Mouse (Mus musculus): ENCODE data around the gene Pgghg. TPM values are rescaled to one million over a fixed set of nuclear protein-coding genes. Genes with fewer than 3 reads are reported as not detected.

Pgghg gene
- polyA plus RNA-seq, 1 experiment = 8.0 TPM

DNA sequence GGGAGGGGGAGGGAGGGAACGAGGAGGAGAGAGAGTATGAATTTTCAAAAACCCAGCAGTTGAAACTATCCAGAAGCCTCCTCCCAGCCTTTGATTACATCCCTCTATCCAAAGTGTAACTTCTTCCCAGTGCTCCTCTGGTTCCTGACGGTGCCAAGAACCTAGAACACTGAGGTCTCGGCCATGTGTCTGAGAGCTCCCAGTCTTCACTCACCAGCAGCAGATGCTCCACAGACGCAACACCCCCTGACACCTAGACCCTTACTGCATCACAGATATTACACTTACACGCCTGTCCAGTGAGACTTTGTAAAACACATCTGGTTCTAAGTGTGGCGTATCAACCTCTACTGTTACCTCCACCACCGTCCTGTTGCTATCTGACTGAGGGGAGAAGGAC lies 11.2 kb downstream of the Pgghg start:
- no peak for TF ChIP-seq POLR2A (IDR thresholded peaks at IDR 0.05; ENCODE audit: extremely low read depth, insufficient read depth, low read length)
- no peak for TF ChIP-seq CTCF (IDR thresholded peaks at IDR 0.05; ENCODE audit: extremely low read depth, insufficient read depth, low read length)
- H3K4me1 ChIP-seq (ENCODE audit: control insufficient read depth, insufficient read depth, low read length) = no peaks in the 10 kb centered on the region; the same call in 1 of the 2 replicates
- H3K27ac ChIP-seq (ENCODE audit: insufficient read depth, low read length) = no peak overlapping the region
- no peak overlapping the region for H3K4me3 ChIP-seq (ENCODE audit: insufficient read depth, low read length)

DNA sequence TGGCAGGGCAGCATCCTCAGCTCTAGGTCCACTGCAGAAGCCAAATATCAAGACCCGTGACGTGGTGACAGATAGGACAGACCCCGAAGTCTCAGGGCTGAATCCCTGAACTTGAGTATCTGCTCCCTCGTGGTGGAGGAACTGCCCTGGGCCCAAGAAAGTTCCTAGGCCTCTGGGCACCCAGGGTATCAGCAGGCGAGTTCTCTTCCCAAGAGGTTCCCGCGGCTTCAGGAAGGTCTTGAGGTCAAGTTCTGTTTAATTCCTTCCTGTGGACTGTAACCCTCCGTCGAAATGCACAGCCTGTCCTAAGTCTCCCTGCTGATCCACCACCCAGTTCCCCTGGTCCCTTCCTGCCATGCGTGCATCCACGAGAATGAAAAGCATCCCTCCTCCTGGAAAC lies 11.9 kb downstream of the Pgghg start:
- TF ChIP-seq CTCF (IDR thresholded peaks at IDR 0.05; ENCODE audit: extremely low read depth, insufficient read depth, low read length) (no peak), POLR2A (IDR thresholded peaks at IDR 0.05; ENCODE audit: extremely low read depth, insufficient read depth, low read length) (no peak)
- H3K4me3 ChIP-seq (ENCODE audit: insufficient read depth, low read length) = no peak overlapping the region
- H3K27ac ChIP-seq (ENCODE audit: insufficient read depth, low read length) = no peak overlapping the region
- no peaks in the 10 kb centered on the region; the same call in 1 of the 2 replicates for H3K4me1 ChIP-seq (ENCODE audit: control insufficient read depth, insufficient read depth, low read length)

DNA sequence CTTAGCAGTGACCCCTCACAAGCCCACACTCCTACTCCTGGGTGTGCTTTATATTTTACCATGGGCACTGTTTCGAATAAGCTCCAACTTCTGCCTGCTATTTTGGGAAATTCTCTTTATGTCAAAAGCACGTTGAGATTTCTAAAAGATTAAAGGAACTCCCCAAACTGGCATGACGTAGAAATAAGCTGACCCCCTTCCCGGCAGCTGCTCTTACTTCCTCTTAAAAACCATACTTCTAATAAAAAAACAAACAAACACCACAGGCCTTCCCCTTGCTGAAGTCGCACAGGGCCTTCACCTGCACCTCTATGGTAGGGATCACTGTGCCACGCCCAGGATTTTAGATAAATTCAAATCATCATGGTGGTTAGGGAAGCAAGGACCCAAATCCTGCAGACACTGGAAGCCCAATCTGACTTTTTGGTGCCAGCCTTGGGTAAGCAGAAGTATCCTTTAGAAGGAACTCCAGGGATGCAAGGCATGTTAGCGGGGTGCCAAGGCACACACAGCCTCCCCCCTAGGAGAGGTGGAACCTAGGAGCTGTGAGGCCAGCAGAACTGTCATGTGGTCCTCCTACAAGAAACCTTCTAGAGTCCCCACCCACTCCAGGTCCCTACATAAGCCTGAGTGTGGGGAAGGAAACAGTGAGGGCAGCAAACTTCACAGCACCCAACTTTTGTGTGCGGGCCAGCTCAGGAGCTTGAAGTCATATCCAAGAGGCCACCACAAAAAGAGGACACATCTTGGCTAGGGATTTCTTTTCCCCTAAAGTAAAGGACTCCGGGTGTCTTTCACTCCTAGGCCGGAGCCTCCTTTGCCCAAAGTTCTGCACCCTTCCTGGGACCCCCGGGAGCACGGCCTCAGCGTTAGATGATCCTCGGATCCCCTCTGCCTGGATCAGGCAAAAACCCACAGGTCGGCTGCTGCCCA lies 12.9 kb downstream of the Pgghg start:
- Histone ChIP-seq H3K4me3 (ENCODE audit: insufficient read depth, low read length) (no peak overlapping the region), H3K27ac (ENCODE audit: insufficient read depth, low read length) (no peak overlapping the region), H3K4me1 (ENCODE audit: control insufficient read depth, insufficient read depth, low read length) (no peaks in the 10 kb centered on the region; the same call in 1 of the 2 replicates)
- no peak for TF ChIP-seq CTCF (IDR thresholded peaks at IDR 0.05; ENCODE audit: extremely low read depth, insufficient read depth, low read length)
- TF ChIP-seq POLR2A (IDR thresholded peaks at IDR 0.05; ENCODE audit: extremely low read depth, insufficient read depth, low read length) = no peak

DNA sequence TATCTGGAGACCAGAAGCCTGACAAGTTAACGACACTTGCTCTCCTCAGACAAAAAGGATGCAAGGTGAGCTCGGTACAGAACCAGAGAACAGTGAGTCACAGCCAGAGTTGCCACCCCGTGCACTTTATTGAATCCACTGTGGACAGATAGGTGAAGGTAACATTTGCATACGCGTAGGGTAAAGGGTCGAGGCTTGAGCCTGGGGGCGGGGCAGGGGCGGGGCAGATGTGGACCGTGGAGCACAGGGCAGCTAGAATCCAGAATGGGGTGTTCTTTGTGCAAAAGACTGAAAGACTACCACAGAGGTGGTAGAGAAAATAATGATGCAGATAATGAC lies 13.5 kb downstream of the Pgghg start:
- Histone ChIP-seq H3K27ac (ENCODE audit: insufficient read depth, low read length) (no peak overlapping the region), H3K4me1 (ENCODE audit: control insufficient read depth, insufficient read depth, low read length) (no peaks in the 10 kb centered on the region; the same call in 1 of the 2 replicates), H3K4me3 (ENCODE audit: insufficient read depth, low read length) (no peak overlapping the region)
- no peak for TF ChIP-seq CTCF (IDR thresholded peaks at IDR 0.05; ENCODE audit: extremely low read depth, insufficient read depth, low read length)
- TF ChIP-seq POLR2A (IDR thresholded peaks at IDR 0.05; ENCODE audit: extremely low read depth, insufficient read depth, low read length) = no peak

DNA sequence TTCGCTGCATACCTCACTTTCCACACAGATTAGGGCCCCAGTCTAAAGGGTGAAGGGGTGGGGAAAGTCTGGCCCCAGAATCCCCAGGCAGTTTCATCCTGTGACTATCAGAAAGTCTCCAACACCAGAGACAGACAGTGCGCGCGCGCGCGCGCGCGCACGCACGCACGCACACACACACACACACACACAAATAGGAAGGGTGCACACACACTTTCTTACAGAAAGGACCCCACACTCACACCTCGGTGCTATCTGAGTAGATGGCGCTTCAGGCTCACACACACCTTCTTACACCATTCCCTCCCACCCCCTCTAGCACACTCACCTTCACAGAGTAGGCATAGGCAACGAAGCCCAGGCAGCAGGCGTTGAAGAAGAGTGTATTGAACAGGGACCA lies 14.2 kb downstream of the Pgghg start:
- H3K4me1 ChIP-seq (ENCODE audit: control insufficient read depth, insufficient read depth, low read length) = no peaks in the 10 kb centered on the region; the same call in 1 of the 2 replicates
- H3K4me3 ChIP-seq (ENCODE audit: insufficient read depth, low read length) = peak overlapping the region; percentile 33

DNA sequence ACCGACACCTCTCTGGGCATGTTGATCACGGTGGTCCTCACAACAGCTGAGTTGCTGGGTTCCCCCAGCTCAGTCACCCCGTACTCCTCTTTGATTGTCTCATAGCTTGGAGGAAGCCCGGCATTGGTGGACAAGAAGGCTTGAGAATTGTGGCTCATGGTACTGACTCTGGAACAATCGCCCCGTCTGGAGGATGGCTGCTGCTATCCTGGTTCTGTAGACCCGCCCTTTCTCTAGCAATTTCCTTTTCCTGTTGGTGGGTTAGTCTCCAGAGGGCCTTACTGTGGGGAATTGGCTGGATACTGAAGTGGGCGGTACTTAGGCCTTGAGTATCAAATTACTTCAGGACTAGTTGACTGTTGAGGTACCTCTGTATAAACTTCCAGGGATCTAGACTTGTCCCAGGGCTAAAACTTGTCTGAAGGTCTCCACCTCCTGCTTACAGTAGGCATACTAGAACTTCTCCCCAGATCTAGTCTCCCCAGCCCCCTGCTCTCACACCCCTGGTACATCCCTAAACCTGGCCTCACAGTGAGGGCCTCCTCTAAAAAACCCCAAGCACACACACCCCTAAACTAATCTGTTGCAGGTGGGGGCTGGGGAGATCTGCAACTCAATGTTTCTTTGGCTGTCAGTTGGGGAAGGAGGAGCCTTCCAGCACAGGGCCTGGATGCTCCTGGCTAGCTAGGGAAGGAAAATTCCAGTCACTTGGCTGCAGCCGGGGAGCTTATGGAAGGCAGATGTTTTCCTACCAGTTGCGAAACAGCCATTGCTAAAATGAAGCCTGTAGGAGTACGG lies 14.8 kb downstream of the Pgghg start, which contains the start of the genes Gm45717 and Ifitm2:
TSS of gene Gm45717 (minus strand) at position 180 of the 798 bp plus-strand sequence.
TSS of gene Ifitm2 (minus strand) at position 230 of the 798 bp plus-strand sequence.
- Histone ChIP-seq H3K4me1 (ENCODE audit: control insufficient read depth, insufficient read depth, low read length) (no peaks in the 10 kb centered on the region; the same call in 1 of the 2 replicates), H3K4me3 (ENCODE audit: insufficient read depth, low read length) (peak within 1 kb of the TSS; percentile 33), H3K27ac (ENCODE audit: insufficient read depth, low read length) (peak within 1 kb of the TSS; percentile 25; the same call in 1 of the 2 replicates)
- 0 out of 2 replicates have a peak, but pooled peaks have one; percentile 18 for TF ChIP-seq POLR2A (IDR thresholded peaks at IDR 0.05; ENCODE audit: extremely low read depth, insufficient read depth, low read length)
- TF ChIP-seq CTCF (IDR thresholded peaks at IDR 0.05; ENCODE audit: extremely low read depth, insufficient read depth, low read length) = no peak

More for the DNA sequence above, 14.2 kb downstream of the Pgghg start:
- TF ChIP-seq CTCF (IDR thresholded peaks at IDR 0.05; ENCODE audit: extremely low read depth, insufficient read depth, low read length) (no peak), POLR2A (IDR thresholded peaks at IDR 0.05; ENCODE audit: extremely low read depth, insufficient read depth, low read length) (no peak)
- H3K27ac ChIP-seq (ENCODE audit: insufficient read depth, low read length) = no peak overlapping the region; the same call in 1 of the 2 replicates

DNA sequence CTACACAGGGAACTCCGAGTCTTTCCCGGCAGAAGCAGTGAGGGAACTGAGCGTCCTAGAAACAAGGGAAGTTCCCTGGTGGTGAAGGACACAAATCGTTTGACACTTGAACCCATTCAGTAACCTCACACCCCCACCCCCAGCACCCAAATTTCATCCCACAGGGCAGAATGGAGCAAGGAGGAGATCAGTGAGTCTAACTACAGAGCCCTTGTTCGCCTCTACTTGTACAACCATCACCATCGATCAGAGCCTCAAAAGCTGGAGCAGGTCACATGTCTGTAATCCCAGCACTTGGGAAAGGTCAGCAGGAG lies 15.3 kb downstream of the Pgghg start:
- 0 out of 2 replicates have a peak overlapping the region, but pooled peaks have one; percentile 25 for H3K27ac ChIP-seq (ENCODE audit: insufficient read depth, low read length)
- TF ChIP-seq POLR2A (IDR thresholded peaks at IDR 0.05; ENCODE audit: extremely low read depth, insufficient read depth, low read length) (no peak), CTCF (IDR thresholded peaks at IDR 0.05; ENCODE audit: extremely low read depth, insufficient read depth, low read length) (no peak)
- no peak overlapping the region for H3K4me3 ChIP-seq (ENCODE audit: insufficient read depth, low read length)
- H3K4me1 ChIP-seq (ENCODE audit: control insufficient read depth, insufficient read depth, low read length) = no peaks in the 10 kb centered on the region; the same call in 1 of the 2 replicates

DNA sequence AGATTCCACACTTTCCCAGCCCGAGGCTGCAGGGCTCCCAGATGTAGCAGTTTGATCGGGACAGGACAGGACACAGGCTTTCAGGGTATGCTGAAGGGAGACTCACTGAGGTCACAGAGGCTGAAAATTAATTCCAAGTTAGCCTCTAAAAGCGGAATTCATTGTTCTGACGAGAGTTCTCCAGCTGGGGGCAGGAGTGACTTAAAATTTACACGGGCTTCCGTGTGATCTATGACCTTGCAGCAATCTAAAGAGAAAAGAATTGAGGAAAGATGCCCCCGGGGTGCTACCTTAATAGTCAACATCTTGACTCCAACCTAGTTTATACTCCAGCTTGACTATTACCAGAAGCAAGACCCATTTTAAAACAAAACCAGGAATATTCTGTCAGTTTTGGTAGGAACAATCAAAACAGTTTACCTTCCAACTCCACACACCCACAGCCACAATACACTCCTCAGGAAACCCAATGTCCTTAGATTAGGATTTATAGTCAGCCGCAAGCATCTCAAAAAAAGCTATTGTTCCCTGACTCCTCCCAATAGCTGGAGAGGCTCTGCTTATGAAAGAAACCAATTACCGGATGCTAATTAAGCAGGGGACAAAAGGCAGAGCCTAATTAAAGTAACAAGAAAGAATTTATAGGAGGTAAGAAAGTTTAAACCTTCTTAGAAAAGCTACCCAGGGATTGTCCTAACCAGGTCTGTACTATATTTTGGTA lies 18.1 kb downstream of the Pgghg start:
- no peak for TF ChIP-seq POLR2A (IDR thresholded peaks at IDR 0.05; ENCODE audit: extremely low read depth, insufficient read depth, low read length)
- TF ChIP-seq CTCF (IDR thresholded peaks at IDR 0.05; ENCODE audit: extremely low read depth, insufficient read depth, low read length) = peak; percentile 21; the same call in 1 of the 2 replicates
- no peak overlapping the region for H3K4me3 ChIP-seq (ENCODE audit: insufficient read depth, low read length)
- no peaks in the 10 kb centered on the region; the same call in 1 of the 2 replicates for H3K4me1 ChIP-seq (ENCODE audit: control insufficient read depth, insufficient read depth, low read length)
- no peak overlapping the region for H3K27ac ChIP-seq (ENCODE audit: insufficient read depth, low read length)

DNA sequence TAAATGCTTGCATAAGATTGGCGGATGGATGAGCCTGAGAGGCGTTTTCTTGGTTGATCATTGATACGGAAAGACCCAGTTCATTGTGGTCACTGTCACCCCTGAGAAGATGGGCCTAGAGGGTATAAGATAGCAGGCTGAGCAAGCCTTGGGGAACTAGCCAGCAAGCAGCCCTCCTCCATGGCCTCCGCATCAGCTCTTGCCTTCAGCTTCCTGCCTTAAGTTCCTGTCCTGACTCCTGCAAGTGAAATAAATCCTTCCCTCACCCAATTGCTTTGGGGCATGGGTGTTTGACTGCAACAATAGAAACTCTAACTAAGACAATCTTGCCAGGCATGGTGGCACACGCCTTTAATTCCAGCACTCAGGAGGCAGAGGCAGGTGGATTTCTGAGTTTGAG lies 18.8 kb downstream of the Pgghg start:
- TF ChIP-seq CTCF (IDR thresholded peaks at IDR 0.05; ENCODE audit: extremely low read depth, insufficient read depth, low read length) (no peak), POLR2A (IDR thresholded peaks at IDR 0.05; ENCODE audit: extremely low read depth, insufficient read depth, low read length) (no peak)
- H3K4me3 ChIP-seq (ENCODE audit: insufficient read depth, low read length) = no peak overlapping the region
- H3K4me1 ChIP-seq (ENCODE audit: control insufficient read depth, insufficient read depth, low read length) = no peaks in the 10 kb centered on the region; the same call in 1 of the 2 replicates

More for the DNA sequence above, 18.8 kb downstream of the Pgghg start:
- H3K27ac ChIP-seq (ENCODE audit: insufficient read depth, low read length) = no peak overlapping the region
